ENCODE assay signal across 10 mouse cellular contexts in genomic region chr6:137433521-137434137, GRCm38 (mm10).
DNase-seq lines count a peak whose midpoint lies in the region; ATAC-seq lines count a peak whose summit lies in the region.
"Had no signal": no experiment of that assay in that cellular context is flagged by ENCODE, and none has a peak within 500 bp of the region (broad histone marks: within the 10 kb centered on the region; RNA-seq: fewer than 3 reads in every experiment).

No protein-coding gene starts in this region.

- H3K9ac ChIP-seq in hindbrain, embryonic 16.5 days (ENCODE audit: low read depth, low read length): no peak overlapping the region
- H3K9ac ChIP-seq in midbrain, embryonic 15.5 days: no peak overlapping the region
- H3K9ac ChIP-seq: heart, embryonic 12.5 days had no signal

- H3K4me3 ChIP-seq in embryonic facial prominence, embryonic 10.5 days: no peak overlapping the region
- no peak overlapping the region for H3K4me3 ChIP-seq in hindbrain, embryonic 16.5 days (ENCODE audit: low read length)
- no peak overlapping the region for H3K4me3 ChIP-seq in midbrain, embryonic 15.5 days
- no peak overlapping the region for H3K4me3 ChIP-seq in heart, embryonic 10.5 days
- H3K4me3 ChIP-seq: heart, embryonic 12.5 days had no signal

- H3K4me1 ChIP-seq in embryonic facial prominence, embryonic 10.5 days: peaks cover 10% of the 10 kb centered on the region; the same call in 1 of the 2 replicates
- peaks cover 8% of the 10 kb centered on the region for H3K4me1 ChIP-seq in hindbrain, embryonic 16.5 days (ENCODE audit: control insufficient read depth, insufficient read depth, low read depth, low read length)
- peaks cover 13% of the 10 kb centered on the region; the same call in 1 of the 2 replicates for H3K4me1 ChIP-seq in midbrain, embryonic 15.5 days
- H3K4me1 ChIP-seq in heart, embryonic 10.5 days: no peaks in the 10 kb centered on the region
- H3K4me1 ChIP-seq: heart, embryonic 12.5 days had no signal

- DNase-seq in embryonic facial prominence, embryonic 10.5 days (ENCODE audit: low spot score): peak; percentile 39
- peak; percentile 88 for DNase-seq in fibroblast of lung, adult 2 months (ENCODE audit: low read depth)
- DNase-seq in heart, embryonic 10.5 days (ENCODE audit: low spot score): no peak
- DNase-seq in heart, adult 9 months (ENCODE audit: low spot score in 2 of 2): no peak
- DNase-seq in spleen, adult 12 weeks (ENCODE audit: low spot score): no peak
- DNase-seq: thymus, postnatal 4 days had no signal

- no peaks in the 10 kb centered on the region for H3K9me3 ChIP-seq in embryonic facial prominence, embryonic 10.5 days
- no peaks in the 10 kb centered on the region for H3K9me3 ChIP-seq in hindbrain, embryonic 16.5 days (ENCODE audit: control insufficient read depth, low read length)
- H3K9me3 ChIP-seq in midbrain, embryonic 15.5 days: no peaks in the 10 kb centered on the region
- peaks cover 4% of the 10 kb centered on the region; the same call in 1 of the 2 replicates for H3K9me3 ChIP-seq in heart, embryonic 10.5 days

- ATAC-seq in hindbrain, embryonic 16.5 days: peak; percentile 82
- ATAC-seq in midbrain, embryonic 15.5 days (replicated peaks): peak; percentile 69

- peak overlapping the region; percentile 59 for H3K27ac ChIP-seq in embryonic facial prominence, embryonic 10.5 days (replicated peaks)
- peak overlapping the region; percentile 6 for H3K27ac ChIP-seq in hindbrain, embryonic 16.5 days (ENCODE audit: low read depth, low read length)
- peak overlapping the region; percentile 45 for H3K27ac ChIP-seq in midbrain, embryonic 15.5 days
- no peak overlapping the region for H3K27ac ChIP-seq in heart, embryonic 10.5 days

- WGBS in embryonic facial prominence, embryonic 10.5 days: 45% methylated on average over 14 of the region's 14 CpGs
- WGBS in hindbrain, embryonic 16.5 days: 46% methylated on average over 14 of the region's 14 CpGs
- 44% methylated on average over 14 of the region's 14 CpGs for whole genome bisulfite sequencing in midbrain, embryonic 15.5 days
- WGBS in heart, embryonic 10.5 days: 66% methylated on average over 14 of the region's 14 CpGs

- 0 out of 2 replicates have a peak, but pooled peaks cover 8% of the 10 kb centered on the region for H3K27me3 ChIP-seq in embryonic facial prominence, embryonic 10.5 days (replicated peaks; ENCODE audit: low read depth, poor library complexity, severe bottlenecking)
- H3K27me3 ChIP-seq in hindbrain, embryonic 16.5 days (replicated peaks; ENCODE audit: control insufficient read depth, insufficient read depth, low read length): no peaks in the 10 kb centered on the region
- no peaks in the 10 kb centered on the region for H3K27me3 ChIP-seq in midbrain, embryonic 15.5 days (replicated peaks)
- no peaks in the 10 kb centered on the region for H3K27me3 ChIP-seq in heart, embryonic 10.5 days (ENCODE audit: insufficient read depth, poor library complexity, severe bottlenecking)
- H3K27me3 ChIP-seq: heart, embryonic 12.5 days had no signal

- no peaks in the 10 kb centered on the region for H3K36me3 ChIP-seq in embryonic facial prominence, embryonic 10.5 days (replicated peaks)
- H3K36me3 ChIP-seq in hindbrain, embryonic 16.5 days (ENCODE audit: control insufficient read depth, insufficient read depth, low read length): no peaks in the 10 kb centered on the region; the same call in 1 of the 2 replicates
- no peaks in the 10 kb centered on the region for H3K36me3 ChIP-seq in midbrain, embryonic 15.5 days (replicated peaks)
- no peaks in the 10 kb centered on the region for H3K36me3 ChIP-seq in heart, embryonic 10.5 days
- H3K36me3 ChIP-seq: G1E; heart, embryonic 12.5 days had no signal

- H3K4me2 ChIP-seq in hindbrain, embryonic 16.5 days (ENCODE audit: low read length): no peak overlapping the region
- H3K4me2 ChIP-seq in midbrain, embryonic 15.5 days: no peak overlapping the region
- H3K4me2 ChIP-seq: heart, embryonic 12.5 days had no signal

Comparison
In these comparisons a context has a peak if more than half of its experiments do, and no peak if none do; other contexts are left out.
1. DNase-seq: peak in embryonic facial prominence, embryonic 10.5 days (single experiment) and fibroblast of lung, adult 2 months (single experiment); none in heart, embryonic 10.5 days (single experiment), heart, adult 9 months (0 of 2) and spleen, adult 12 weeks (single experiment).